Mouse (Mus musculus) small intestine, adult 2 months (tissue): ENCODE data around the gene Epha4.

Experiments
- CTCF ChIP-seq: fragments of 200-500 bp; IDR thresholded peaks from 2 replicates; pipeline ENCODE4 v1.5.1; 2012; ENCODE audit warnings: low read depth, mild to moderate bottlenecking, control low read depth, inconsistent platforms, low read length, moderate library complexity, mixed read lengths; ENCODE audit not compliant: insufficient replicate concordance, insufficient read length; ENCODE audit errors: extremely low read depth
- POLR2A ChIP-seq: fragments of 200-500 bp; IDR thresholded peaks from 2 replicates; pipeline ENCODE4 v1.6.1; 2012; ENCODE audit warnings: low read depth, mild to moderate bottlenecking, control low read depth, inconsistent platforms, low read length, moderate library complexity

DNA sequence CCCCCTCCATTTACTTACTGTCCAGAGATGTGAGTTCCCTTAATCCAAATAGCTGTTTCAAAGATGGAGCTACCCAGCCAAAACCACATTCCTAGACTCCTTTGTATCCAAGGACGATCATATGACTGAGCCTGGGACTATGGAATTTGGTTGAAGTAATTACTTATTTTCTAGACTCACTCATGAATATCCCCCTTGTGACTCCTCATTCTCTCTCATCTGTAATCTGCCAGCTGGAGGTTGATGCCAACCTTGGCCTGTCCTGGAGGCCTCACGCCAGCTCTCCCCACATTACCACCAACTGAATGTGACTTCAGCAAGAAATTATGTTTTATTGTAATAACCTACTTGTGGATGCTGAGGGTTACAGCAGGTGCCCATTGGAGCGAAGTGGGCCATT lies 104.7 kb downstream of the Epha4 start:
- TF ChIP-seq POLR2A = no peak
- no peak for TF ChIP-seq CTCF
